Mouse (Mus musculus): ENCODE data around the gene Cand2. TPM values are rescaled to one million over a fixed set of nuclear protein-coding genes. Genes with fewer than 3 reads are reported as not detected.

Cand2 gene
- polyA plus RNA-seq, 1 experiment from 2014 or later: 18.5 TPM

DNA sequence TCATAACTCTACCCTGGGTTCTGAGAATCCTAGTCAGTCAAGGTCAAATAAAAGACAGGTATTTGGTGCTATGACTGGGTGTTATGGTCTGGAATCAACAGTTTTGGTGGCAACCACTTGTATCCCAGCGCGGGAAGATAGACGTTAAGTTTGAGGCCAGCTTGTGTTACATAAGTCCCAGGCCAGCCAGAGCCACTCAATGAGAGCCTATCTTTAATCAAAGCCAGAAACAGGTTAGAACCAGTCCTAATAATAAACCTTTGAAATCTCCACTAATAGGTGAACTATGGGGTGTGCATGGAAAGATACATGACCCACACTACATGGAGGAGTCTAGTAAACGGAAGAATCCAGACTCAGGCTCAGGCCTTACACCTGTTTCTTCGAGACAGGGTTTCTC is 64.4 kb downstream of the Cand2 start:
- peaks cover 9% of the 10 kb centered on the region for H3K4me1 ChIP-seq (replicated peaks)
- H3K9me3 ChIP-seq: no peaks in the 10 kb centered on the region
- H3K27ac ChIP-seq: no peak overlapping the region
- peaks cover 12% of the 10 kb centered on the region for H3K36me3 ChIP-seq
- ATAC-seq: peak; percentile 62
- H3K4me3 ChIP-seq (replicated peaks): peak overlapping the region; percentile 39
- no peak overlapping the region for H3K9ac ChIP-seq (replicated peaks)
- peak overlapping the region; percentile 64 for H3K4me2 ChIP-seq (replicated peaks)
- H3K27me3 ChIP-seq: no peaks in the 10 kb centered on the region
- 73% methylated on average over 5 of the region's 5 CpGs for WGBS

DNA sequence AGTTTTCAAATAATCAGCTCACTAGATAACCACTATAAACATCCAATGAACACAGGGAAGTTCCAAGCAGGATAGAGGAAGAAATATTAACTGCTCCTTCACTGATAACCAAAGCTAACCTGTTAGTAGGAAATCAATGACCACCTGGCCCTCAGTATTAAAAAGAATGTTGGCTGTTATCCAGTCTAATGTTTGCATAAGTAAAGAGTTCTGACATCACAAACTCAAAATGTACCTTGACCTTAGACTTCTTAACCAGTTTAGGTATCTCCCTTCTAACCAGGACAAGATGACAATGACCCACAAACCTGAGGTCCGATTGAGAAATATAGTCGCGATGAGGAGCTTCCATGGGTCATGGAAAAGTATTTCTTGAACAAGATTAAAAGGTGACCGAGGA is 70.7 kb downstream of the Cand2 start:
- Histone ChIP-seq H3K4me3 (replicated peaks) (no peak overlapping the region), H3K4me2 (replicated peaks) (no peak overlapping the region), H3K27ac (no peak overlapping the region), H3K36me3 (peaks cover 31% of the 10 kb centered on the region), H3K4me1 (replicated peaks) (no peaks in the 10 kb centered on the region), H3K9ac (replicated peaks) (no peak overlapping the region), H3K27me3 (no peaks in the 10 kb centered on the region), H3K9me3 (no peaks in the 10 kb centered on the region)
- 95% methylated on average over 4 of the region's 4 CpGs for WGBS
- ATAC-seq: no peak

DNA sequence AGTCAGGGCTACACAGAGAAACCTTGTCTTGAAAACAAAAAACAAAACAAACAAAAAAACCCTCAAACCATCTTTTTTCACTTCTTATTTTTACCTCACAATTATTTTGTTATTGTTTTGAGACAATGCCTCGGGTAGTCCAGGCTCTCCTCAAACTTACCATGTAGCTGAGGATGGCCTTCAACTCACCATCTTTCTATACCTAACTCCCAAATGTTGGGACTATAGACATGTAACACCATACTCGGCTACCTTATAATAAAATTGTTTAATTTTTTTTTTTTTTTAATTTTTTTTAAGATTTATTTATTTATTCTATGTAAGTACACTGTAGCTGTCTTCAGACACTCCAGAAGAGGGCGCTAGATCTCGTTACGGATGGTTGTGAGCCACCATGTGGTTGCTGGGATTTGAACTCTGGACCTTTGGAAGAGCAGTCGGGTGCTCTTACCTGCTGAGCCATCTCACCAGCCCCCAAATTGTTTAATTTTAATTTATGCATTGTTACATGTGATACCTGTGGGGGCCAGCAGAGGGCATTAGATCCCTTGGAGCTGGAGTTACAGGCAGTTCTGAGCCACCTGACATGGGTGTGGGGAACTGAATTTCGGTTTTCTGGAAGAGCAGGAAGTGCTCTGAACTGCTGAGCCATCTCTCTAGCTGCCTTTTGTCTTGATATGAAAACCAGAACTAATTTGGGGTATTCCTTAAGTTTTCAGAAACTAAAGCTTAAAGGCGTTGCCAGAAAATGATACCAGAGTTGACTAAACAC is 72.5 kb downstream of the Cand2 start:
- 47% methylated on average over 8 of the region's 8 CpGs for WGBS
- Histone ChIP-seq H3K27me3 (no peaks in the 10 kb centered on the region), H3K27ac (no peak overlapping the region), H3K4me3 (replicated peaks) (no peak overlapping the region), H3K9ac (replicated peaks) (no peak overlapping the region), H3K4me1 (replicated peaks) (peaks cover 2% of the 10 kb centered on the region), H3K4me2 (replicated peaks) (no peak overlapping the region), H3K36me3 (peaks cover 31% of the 10 kb centered on the region), H3K9me3 (no peaks in the 10 kb centered on the region)
- no peak for ATAC-seq

DNA sequence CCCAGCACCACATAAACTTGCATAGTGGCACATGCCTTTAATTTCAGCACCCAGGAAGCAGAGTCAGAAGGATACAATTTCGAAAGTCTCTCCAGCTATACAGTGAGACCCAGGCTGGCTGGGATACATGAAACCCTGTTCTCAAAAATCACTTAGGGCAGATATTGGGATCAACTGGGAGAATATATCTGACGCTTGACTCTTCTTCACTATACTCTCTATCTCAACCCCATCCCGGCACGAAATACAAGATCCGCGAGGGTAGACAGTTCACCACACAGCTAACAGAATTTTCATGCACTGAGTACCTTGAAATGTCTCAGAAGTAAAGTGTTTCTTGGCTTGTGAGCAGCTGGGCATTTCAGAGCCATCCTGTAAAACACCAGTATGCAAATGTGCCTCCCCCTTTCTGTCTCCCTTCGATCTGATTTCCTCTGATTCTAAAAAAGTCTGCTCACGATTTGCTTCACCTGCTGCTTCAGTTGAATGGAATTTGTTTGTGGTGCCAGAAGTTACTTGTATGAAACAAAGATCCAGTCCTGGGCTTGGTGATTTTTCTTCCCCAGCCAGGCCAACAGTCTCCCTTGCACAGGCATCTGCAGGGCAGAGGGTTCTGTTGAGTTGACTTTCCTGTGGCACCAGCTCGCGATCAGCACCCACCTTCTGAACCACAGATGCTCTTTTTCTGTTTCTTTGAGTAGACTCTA is 74.4 kb downstream of the Cand2 start:
- no peak for ATAC-seq
- peaks cover 23% of the 10 kb centered on the region for H3K36me3 ChIP-seq
- no peaks in the 10 kb centered on the region for H3K9me3 ChIP-seq
- no peak overlapping the region for H3K27ac ChIP-seq
- H3K9ac ChIP-seq (replicated peaks): no peak overlapping the region
- H3K4me2 ChIP-seq (replicated peaks): no peak overlapping the region
- WGBS: 92% methylated on average over 10 of the region's 10 CpGs
- H3K4me1 ChIP-seq (replicated peaks): peaks cover 13% of the 10 kb centered on the region
- no peaks in the 10 kb centered on the region for H3K27me3 ChIP-seq
- H3K4me3 ChIP-seq (replicated peaks): no peak overlapping the region

DNA sequence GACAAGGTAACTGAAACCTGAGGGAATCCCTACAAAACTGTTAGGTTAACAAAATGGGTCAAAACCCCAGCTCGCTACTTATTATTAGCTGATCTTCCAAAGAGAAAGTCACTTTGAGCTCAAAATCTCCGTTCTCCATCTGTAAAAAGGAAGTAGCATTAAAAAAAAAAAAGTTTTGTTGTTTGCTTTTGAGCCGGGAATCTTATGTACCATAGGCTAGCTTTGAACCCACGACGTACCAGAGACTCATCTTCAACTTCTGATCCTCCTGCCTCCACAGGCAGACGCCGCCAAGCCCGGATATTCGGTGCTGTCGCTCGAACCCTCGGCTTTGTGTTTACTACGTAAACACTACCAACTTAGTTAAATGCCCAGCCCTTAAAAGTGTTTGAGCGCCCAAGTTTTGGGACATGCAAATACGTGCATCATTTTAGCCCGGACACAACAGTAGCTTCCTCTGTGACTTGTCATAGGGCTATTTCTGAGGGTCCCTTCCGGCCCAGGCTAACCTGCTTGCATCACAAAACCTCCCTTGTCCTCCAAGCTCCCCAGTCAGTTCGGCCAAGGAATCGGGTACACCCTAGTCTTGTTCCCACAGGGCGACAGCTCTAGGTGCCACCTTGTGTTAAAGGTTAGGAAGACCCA is 78.2 kb downstream of the Cand2 start:
- Histone ChIP-seq H3K27ac (peak overlapping the region; percentile 83), H3K27me3 (no peaks in the 10 kb centered on the region), H3K9ac (replicated peaks) (peak overlapping the region; percentile 71), H3K9me3 (no peaks in the 10 kb centered on the region), H3K4me1 (replicated peaks) (peaks cover 16% of the 10 kb centered on the region), H3K4me2 (replicated peaks) (peak overlapping the region; percentile 86), H3K4me3 (replicated peaks) (peak overlapping the region; percentile 53), H3K36me3 (peaks cover 14% of the 10 kb centered on the region)
- 5% methylated on average over 20 of the region's 20 CpGs for WGBS
- ATAC-seq: no peak

DNA sequence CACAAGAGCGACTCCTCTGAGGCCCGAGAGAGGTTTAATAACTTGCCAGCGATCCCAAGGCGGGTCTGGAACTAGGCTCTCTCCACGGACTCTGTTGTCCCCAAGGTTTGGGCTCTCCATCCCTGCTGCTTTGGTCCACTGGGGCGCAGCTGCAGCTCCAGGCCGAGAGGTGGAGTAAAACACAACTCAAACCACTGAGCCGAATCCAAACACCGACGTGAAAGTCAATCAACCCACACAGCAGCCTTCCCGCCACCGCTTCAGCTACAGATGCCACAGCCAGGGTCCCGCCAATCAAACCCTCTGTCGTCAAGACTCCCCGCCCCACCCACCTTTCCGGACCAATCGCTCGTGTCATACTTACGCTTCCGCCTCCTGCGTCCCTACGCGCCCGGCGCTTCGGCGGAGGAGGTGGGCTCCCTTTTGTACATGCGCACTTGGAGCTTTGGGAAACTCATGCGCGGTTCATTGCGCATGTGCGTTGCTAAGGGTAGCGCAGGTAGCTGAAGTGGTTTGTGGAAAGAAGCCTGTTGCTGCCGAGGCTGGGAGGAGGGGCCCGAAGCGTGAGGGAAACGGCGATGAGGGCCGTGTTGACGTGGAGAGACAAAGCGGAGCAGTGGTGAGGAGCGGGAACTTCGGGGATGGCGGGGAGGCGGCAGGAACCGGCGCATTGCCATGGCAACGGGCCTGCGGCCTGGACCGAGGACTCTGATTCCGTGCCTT is 78.9 kb downstream of the Cand2 start, which contains the start of the genes Mbd4 and Ift122:
TSS of gene Mbd4 (minus strand) at position 281 of the 723 bp plus-strand sequence.
TSS of gene Ift122 (plus strand) at position 380 of the 723 bp plus-strand sequence.
- peaks cover 16% of the 10 kb centered on the region for H3K4me1 ChIP-seq (replicated peaks)
- peak within 1 kb of the TSS; percentile 86 for H3K4me2 ChIP-seq (replicated peaks)
- no peaks in the 10 kb centered on the region for H3K27me3 ChIP-seq
- peak within 1 kb of the TSS; percentile 71 for H3K9ac ChIP-seq (replicated peaks)
- peak; percentile 99 for ATAC-seq
- no peaks in the 10 kb centered on the region for H3K9me3 ChIP-seq
- under 1% methylated on average over 50 of the region's 51 CpGs for WGBS
- peak within 1 kb of the TSS; percentile 83 for H3K27ac ChIP-seq
- peak within 1 kb of the TSS; percentile 53 for H3K4me3 ChIP-seq (replicated peaks)
- peaks cover 14% of the 10 kb centered on the region for H3K36me3 ChIP-seq

DNA sequence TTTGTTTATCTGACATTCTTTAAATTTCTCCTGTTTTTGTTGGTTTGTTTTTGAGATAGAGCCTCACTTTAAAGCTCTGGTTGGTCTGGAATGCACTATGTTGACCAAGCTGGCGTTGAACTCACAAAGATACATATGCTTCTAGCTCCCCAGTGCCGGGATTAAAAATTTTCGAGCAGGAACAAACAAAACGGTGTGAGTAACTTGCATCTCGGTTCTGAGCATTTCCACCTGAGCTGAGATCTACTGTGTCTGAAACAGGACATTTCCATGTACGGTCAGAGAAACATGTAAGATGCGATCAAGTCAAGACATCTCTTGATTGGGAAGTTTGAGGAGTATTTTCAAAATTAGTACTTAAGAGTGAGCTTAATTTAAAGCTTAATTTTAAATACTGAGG is 79.6 kb downstream of the Cand2 start:
- H3K4me2 ChIP-seq (replicated peaks): peak overlapping the region; percentile 54
- WGBS: 43% methylated on average over 7 of the region's 7 CpGs
- no peaks in the 10 kb centered on the region for H3K27me3 ChIP-seq
- peak overlapping the region; percentile 51 for H3K9ac ChIP-seq (replicated peaks)
- ATAC-seq: no peak
- peaks cover 8% of the 10 kb centered on the region for H3K36me3 ChIP-seq
- H3K4me1 ChIP-seq (replicated peaks): peaks cover 16% of the 10 kb centered on the region
- H3K27ac ChIP-seq: peak overlapping the region; percentile 80
- H3K4me3 ChIP-seq (replicated peaks): peak overlapping the region; percentile 53
- no peaks in the 10 kb centered on the region for H3K9me3 ChIP-seq

DNA sequence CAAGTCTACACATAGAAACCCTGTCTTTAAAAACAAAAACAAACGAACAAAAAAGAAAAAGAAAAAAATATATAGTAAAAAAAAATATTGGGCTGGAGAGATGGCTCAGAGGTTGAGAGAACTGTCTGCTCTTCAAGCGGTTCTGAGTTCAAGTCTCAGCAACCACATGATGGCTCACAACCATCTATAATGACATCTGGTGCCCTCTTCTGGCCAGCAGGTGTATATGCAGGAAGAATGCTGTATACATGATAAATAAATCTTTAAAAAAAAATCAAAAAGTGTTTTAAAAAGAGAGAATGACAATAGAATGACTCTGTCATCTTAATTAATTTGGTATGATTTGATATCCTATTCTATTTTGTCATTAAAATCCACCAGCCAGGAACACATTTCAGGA is 80.1 kb downstream of the Cand2 start:
- WGBS: 68% methylated on average over 2 of the region's 2 CpGs
- no peak overlapping the region for H3K4me3 ChIP-seq (replicated peaks)
- peaks cover 4% of the 10 kb centered on the region; the same call in 1 of the 2 replicates for H3K36me3 ChIP-seq
- no peak for ATAC-seq
- H3K4me1 ChIP-seq (replicated peaks): peaks cover 16% of the 10 kb centered on the region
- H3K9me3 ChIP-seq: no peaks in the 10 kb centered on the region
- H3K9ac ChIP-seq (replicated peaks): no peak overlapping the region
- no peak overlapping the region for H3K4me2 ChIP-seq (replicated peaks)
- no peak overlapping the region for H3K27ac ChIP-seq
- no peaks in the 10 kb centered on the region for H3K27me3 ChIP-seq

Small RNA genes lying within 50 kb of the gene (microRNA-seq; reads per million reads assigned to microRNA genes)
- not detected for gene Mir7660

Other genes starting within 250 kb of the Cand2 start
- gene Tsen2, start 229.9 kb upstream of the Cand2 start, polyA plus RNA-seq (2015; fragmentation: Nextera tagmentation; extraction: Ambion mirVana): 32.9 and 35.2 TPM in 2 replicates
- gene Mkrn2os, start 182.0 kb upstream of the Cand2 start, polyA plus RNA-seq (2015; fragmentation: Nextera tagmentation; extraction: Ambion mirVana): 0.24 and 0.44 TPM in 2 replicates
- gene Mkrn2, start 172.6 kb upstream of the Cand2 start, polyA plus RNA-seq (2015; fragmentation: Nextera tagmentation; extraction: Ambion mirVana): 29.4 and 31.1 TPM in 2 replicates
- 141 and 159 TPM in 2 replicates for gene Raf1, start 97.9 kb upstream of the Cand2 start, polyA plus RNA-seq (2015; fragmentation: Nextera tagmentation; extraction: Ambion mirVana)
- 0.79 and 1.1 TPM in 2 replicates for gene Tmem40, start 12.1 kb upstream of the Cand2 start, polyA plus RNA-seq (2015; fragmentation: Nextera tagmentation; extraction: Ambion mirVana)
- gene Rpl32, start 34.2 kb downstream of the Cand2 start, polyA plus RNA-seq (2015; fragmentation: Nextera tagmentation; extraction: Ambion mirVana): 1,380 and 1,385 TPM in 2 replicates
- gene Efcab12, start 63.9 kb downstream of the Cand2 start, polyA plus RNA-seq (2015; fragmentation: Nextera tagmentation; extraction: Ambion mirVana): 2.2 and 3.2 TPM in 2 replicates
- gene Mbd4, start 78.8 kb downstream of the Cand2 start, polyA plus RNA-seq (2015; fragmentation: Nextera tagmentation; extraction: Ambion mirVana): 14.5 and 14.9 TPM in 2 replicates
- gene Ift122, start 78.9 kb downstream of the Cand2 start, polyA plus RNA-seq (2015; fragmentation: Nextera tagmentation; extraction: Ambion mirVana): 25.8 and 28.8 TPM in 2 replicates
- gene Rho, start 157.2 kb downstream of the Cand2 start, polyA plus RNA-seq (2015; fragmentation: Nextera tagmentation; extraction: Ambion mirVana): 0.05 and 0.21 TPM in 2 replicates
- gene H1foo, start 170.4 kb downstream of the Cand2 start, polyA plus RNA-seq (2015; fragmentation: Nextera tagmentation; extraction: Ambion mirVana): not detected in 2 replicates
- 6.5 and 8.2 TPM in 2 replicates for gene Plxnd1, start 220.5 kb downstream of the Cand2 start, polyA plus RNA-seq (2015; fragmentation: Nextera tagmentation; extraction: Ambion mirVana)

Data from midbrain, embryonic 13.5 days (tissue).